Mouse (Mus musculus) ES-E14 (cell line): Measurements from ENCODE around the gene Foxp4. TPM values are rescaled to one million over a fixed set of nuclear protein-coding genes. Genes with fewer than 3 reads are reported as not detected.
A peak's percentile ranks its signal among the peaks of the same experiment; 100 is the strongest.

Experiments used
- DNase-seq: peaks from one replicate; pipeline ENCODE4 v3.0.0-alpha.2; 2013; ENCODE audit warnings: low read depth, low spot score
- H3K27ac ChIP-seq: 2 replicates; pipeline ENCODE4 v1.5.1; 2012; ENCODE audit warnings: low read depth, mild to moderate bottlenecking, low read length, moderate library complexity, mixed read lengths; ENCODE audit not compliant: poor library complexity, insufficient read depth, severe bottlenecking
- H3K36me3 ChIP-seq: 2 replicates; pipeline ENCODE4 v1.6.1; 2012; ENCODE audit warnings: mild to moderate bottlenecking, low read length, moderate library complexity, mixed read lengths; ENCODE audit not compliant: control insufficient read depth, poor library complexity, insufficient read depth, severe bottlenecking
- H3K4me1 ChIP-seq, 2 experiments: fragments of 150-350 bp in 1 of 2; sonication (generic) in 1 of 2; 2 replicates each; pipeline ENCODE4 v1.6.1; 2012; ENCODE audit warnings: low read length in 2 of 2, mild to moderate bottlenecking in 1 of 2, mixed read lengths in 1 of 2; ENCODE audit not compliant: control insufficient read depth in 2 of 2, insufficient read depth in 2 of 2, poor library complexity in 1 of 2
- H3K4me3 ChIP-seq, 2 experiments: fragments of 150-350 bp in 1 of 2; sonication (generic) in 1 of 2; 2 replicates each; pipeline ENCODE4 v1.5.1; 2012; ENCODE audit warnings: low read length in 2 of 2, low read depth in 1 of 2, mild to moderate bottlenecking in 1 of 2, mixed read lengths in 1 of 2; ENCODE audit not compliant: insufficient read depth in 1 of 2, poor library complexity in 1 of 2, severe bottlenecking in 1 of 2
- H3K9ac ChIP-seq: 2 replicates; pipeline ENCODE4 v1.6.1; 2012; ENCODE audit warnings: low read depth, mild to moderate bottlenecking, low read length, mixed read lengths; ENCODE audit not compliant: poor library complexity, insufficient read depth, severe bottlenecking
- H3K9me3 ChIP-seq: fragments of 150-350 bp; sonication (generic); 2 replicates; pipeline ENCODE4 v1.6.1; 2012; ENCODE audit warnings: low read depth, mild to moderate bottlenecking, low read length; ENCODE audit not compliant: control insufficient read depth, insufficient read depth
- CHD2 ChIP-seq: IDR thresholded peaks from 2 replicates; pipeline ENCODE4 v1.6.1; 2014; ENCODE audit warnings: mild to moderate bottlenecking, low read depth, low read length, inconsistent platforms
- HCFC1 ChIP-seq: IDR thresholded peaks from 2 replicates; pipeline ENCODE4 v1.6.1; 2012; ENCODE audit warnings: low read length, inconsistent platforms, borderline replicate concordance; ENCODE audit not compliant: insufficient read depth
- MAFK ChIP-seq: IDR thresholded peaks from 2 replicates; pipeline ENCODE4 v1.6.1; 2014; ENCODE audit warnings: mild to moderate bottlenecking, low read depth, low read length, inconsistent platforms; ENCODE audit not compliant: insufficient read depth
- ZC3H11A ChIP-seq: IDR thresholded peaks from 2 replicates; pipeline ENCODE4 v1.6.1; 2012; ENCODE audit warnings: low read depth, mild to moderate bottlenecking, inconsistent platforms, low read length, borderline replicate concordance
- ZNF384 ChIP-seq: IDR thresholded peaks from 2 replicates; pipeline ENCODE4 v1.6.1; 2012; ENCODE audit warnings: low read depth, low read length, inconsistent platforms
- in situ Hi-C, 2 experiments: fragments of 600-800 bp; cut with MboI; formaldehyde crosslinking; loops; one replicate each; pipeline ENCODE4 v1.15.1; 2025; ENCODE audit warnings: low sequenced_read_pairs in 2 of 2, inconsistent platforms in 1 of 2; ENCODE audit not compliant: unreplicated experiment in 2 of 2
- total RNA-seq: library from RNA; depleted of rRNA; stranded (reverse); fragments of 300-350 nt; gene quantifications from 2 replicates; pipeline ENCODE4 v1.2.3, GENCODE M21; 2012

Gene Foxp4
- total RNA-seq, 1 experiment = 25.2 TPM

DNA sequence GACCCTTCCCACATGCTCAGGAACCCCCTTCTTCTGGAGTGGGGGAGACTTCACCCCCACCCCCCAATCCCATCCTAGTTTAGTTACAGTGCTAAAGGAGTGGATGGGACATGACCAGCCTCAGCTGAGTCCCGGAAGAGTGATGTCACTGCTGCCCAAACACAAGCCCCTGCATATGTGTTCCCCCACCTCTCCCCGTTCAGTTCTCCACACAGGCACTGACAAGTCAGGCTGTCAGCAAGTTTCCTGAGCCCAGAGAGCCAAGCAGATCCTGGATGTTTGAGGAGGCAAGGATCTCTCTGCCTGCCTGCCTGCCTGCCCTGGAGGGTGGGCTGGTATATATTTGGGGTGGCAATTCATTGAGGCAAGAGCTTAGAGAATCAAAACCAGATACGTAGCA is 45.2 kb downstream of the Foxp4 start:
- in situ Hi-C loops = no loop called here
- H3K9ac ChIP-seq = no peak overlapping the region
- no peaks in the 10 kb centered on the region for H3K9me3 ChIP-seq
- H3K4me3 ChIP-seq = no peak overlapping the region
- TF ChIP-seq ZC3H11A = no peak
- no peak for TF ChIP-seq MAFK
- no peak for TF ChIP-seq ZNF384
- no peak for TF ChIP-seq CHD2
- TF ChIP-seq HCFC1 = no peak
- no peak overlapping the region for H3K27ac ChIP-seq
- peaks cover 67% of the 10 kb centered on the region for H3K36me3 ChIP-seq
- DNase-seq = no peak
- peaks cover 5 to 60% of the 10 kb centered on the region in 2 experiments; a peak in 3 of 4 replicates for H3K4me1 ChIP-seq

DNA sequence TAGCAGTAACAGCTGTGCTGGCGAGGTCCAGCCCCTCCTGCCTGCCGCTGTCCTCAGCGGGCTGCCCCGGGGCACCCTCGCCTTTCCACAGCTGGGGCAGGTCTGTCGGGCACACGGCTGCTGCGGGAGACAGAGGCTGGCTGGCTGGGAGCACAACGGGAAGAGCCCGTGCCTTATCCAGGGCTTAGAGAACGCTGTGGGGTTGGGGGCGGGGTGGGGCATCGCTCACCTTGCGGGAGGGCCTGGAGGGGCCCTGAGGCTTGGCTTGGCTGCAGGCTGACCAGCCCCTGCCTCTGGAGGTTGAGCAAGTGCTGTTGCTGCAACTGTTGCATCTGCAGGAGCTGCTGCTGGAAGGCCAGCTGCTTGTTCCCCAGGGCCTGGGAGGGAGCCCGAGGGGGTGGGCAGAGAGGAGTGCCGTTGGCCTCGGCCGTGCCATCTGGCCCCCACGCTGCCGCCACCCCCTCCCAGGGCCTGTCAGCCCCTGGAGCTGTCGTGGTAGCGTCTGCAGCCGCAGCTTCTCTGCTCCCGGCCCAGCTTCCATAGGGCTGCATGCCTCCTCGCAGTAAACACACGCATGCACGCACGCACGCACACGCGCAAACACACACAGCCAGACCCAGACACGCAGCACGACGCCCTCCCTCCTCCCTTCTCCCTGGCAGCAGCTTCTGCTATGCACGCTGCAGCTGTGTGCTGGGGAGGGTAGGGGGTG is 45.9 kb downstream of the Foxp4 start:
- Histone ChIP-seq H3K9ac (no peak overlapping the region), H3K36me3 (peaks cover 64% of the 10 kb centered on the region), H3K4me1 (peaks cover 5 to 67% of the 10 kb centered on the region in 2 experiments; a peak in 3 of 4 replicates), H3K27ac (no peak overlapping the region), H3K4me3 (no peak overlapping the region), H3K9me3 (no peaks in the 10 kb centered on the region)
- no peak for TF ChIP-seq ZNF384
- DNase-seq = no peak
- in situ Hi-C loops = no loop called here

DNA sequence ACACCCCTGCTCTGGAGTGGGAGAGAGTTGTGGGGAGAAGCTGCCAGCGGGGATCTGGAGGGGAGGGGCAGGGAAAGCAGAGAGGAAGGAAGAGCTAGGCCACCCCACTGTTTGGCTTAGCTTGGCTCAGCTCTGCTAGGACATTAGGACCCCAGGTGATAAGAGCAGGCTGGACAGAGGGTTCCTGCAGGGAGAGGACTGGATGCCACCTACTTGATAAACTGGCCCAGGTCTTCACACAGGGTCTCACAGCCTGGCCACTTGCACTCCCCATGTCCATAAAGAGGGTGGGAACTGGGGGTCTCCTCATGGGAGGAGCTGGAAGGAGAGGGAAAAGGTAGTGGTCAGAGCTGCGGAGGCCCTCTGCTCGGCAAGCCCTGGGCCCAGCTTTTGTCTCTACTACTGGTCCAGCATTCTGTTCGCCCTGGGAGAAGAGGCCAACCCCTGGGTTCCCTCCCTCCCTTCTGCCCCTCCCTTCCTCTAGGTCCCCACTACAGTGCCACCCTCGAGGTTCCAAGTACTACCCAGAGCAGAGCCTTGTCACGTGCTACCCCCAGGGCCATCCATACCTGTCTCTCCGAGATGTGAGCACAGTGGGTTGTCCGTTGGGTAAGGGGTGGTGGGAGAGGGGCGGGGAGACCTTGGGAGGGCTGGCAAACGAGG is 46.6 kb downstream of the Foxp4 start:
- H3K27ac ChIP-seq = peak overlapping the region; percentile 42; the same call in 1 of the 2 replicates
- H3K4me3 ChIP-seq = no peak overlapping the region
- no peak for DNase-seq
- H3K4me1 ChIP-seq = peaks cover 7 to 70% of the 10 kb centered on the region in 2 experiments
- H3K9me3 ChIP-seq = no peaks in the 10 kb centered on the region
- in situ Hi-C loops = no loop called here
- H3K36me3 ChIP-seq = peaks cover 64% of the 10 kb centered on the region
- peak overlapping the region; percentile 21; the same call in 1 of the 2 replicates for H3K9ac ChIP-seq
- no peak for TF ChIP-seq ZC3H11A
- no peak for TF ChIP-seq MAFK
- TF ChIP-seq ZNF384 = no peak
- no peak for TF ChIP-seq HCFC1

DNA sequence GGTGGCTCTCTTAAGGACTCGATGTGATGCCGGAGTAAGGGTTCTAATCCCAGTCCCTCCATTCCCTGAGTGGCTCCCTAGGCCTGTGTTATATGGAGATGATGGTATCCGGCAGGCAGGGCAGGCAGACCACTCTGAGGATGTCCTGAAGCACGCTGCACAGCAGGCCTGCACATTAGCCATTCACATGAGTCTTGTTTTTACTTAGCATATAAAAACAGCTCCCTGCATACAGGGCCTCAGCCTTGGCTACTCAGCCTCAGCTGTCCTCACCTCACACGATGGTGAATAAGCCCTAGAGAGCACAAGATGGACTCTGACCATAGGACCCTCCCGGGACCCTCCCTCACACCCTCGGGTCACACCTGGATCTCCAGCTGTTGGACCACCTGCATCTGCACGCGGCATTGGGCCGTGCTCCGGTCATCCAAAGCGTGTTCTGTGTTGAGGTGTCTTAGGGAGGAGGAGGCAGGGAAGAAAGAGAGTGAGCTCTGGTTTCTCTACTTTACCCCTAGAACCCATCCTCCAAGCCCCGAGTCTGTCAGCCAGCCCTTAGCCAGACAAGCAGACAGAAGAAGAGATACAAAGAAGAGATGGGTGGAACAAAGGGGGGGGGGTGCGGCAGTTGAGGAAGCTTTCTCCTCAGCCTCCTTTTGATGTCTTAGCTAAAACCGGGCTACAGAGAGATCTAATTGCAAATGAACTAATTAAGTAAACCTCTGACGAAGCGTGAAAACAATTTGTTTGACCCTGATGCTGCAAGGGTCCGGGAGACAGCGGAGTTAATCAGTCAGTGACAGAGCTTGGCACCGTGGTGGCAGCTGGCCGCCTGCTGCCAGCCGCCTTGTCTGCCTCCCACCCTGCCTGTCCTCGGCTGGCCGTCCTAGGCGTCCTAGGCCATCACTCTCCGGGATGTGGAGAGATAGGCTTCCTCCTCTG is 47.4 kb downstream of the Foxp4 start:
- no peak for TF ChIP-seq CHD2
- no peak overlapping the region for H3K4me3 ChIP-seq
- peaks cover 60% of the 10 kb centered on the region for H3K36me3 ChIP-seq
- peaks cover 7 to 67% of the 10 kb centered on the region in 2 experiments for H3K4me1 ChIP-seq
- H3K27ac ChIP-seq = peak overlapping the region; percentile 42; the same call in 1 of the 2 replicates
- no peaks in the 10 kb centered on the region for H3K9me3 ChIP-seq
- no peak for DNase-seq
- in situ Hi-C loops = no loop called here
- peak overlapping the region; percentile 21; the same call in 1 of the 2 replicates for H3K9ac ChIP-seq
